Mouse (Mus musculus) ZHBTc4 (cell line): ENCODE data around the gene Zfp653.

Experiments
- DNase-seq: peaks from one replicate; pipeline ENCODE4 v3.0.0-alpha.2; 2011; ENCODE audit warnings: low read depth, low spot score

Gene Zfp653

DNA sequence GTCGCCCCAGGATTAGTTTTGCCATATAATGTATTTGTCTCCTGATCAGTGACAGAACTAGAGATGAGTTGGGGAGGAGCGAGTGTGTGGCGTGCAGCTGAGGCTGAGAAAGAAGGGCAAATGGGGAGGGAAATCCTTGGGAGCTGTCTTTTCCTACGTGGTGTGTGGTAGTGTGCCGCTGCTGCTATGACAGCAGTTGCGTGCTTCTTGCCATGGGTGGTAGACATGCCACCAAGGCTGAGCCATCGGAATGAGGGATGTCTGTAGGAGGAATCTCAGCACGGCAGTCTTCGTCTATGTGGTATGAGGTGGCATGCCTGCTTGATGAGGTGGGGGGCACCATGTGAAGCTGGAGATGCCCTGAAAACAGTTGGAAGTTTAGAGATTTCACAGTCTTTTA is 40.8 kb downstream of the Zfp653 start:
- DNase-seq: no peak

DNA sequence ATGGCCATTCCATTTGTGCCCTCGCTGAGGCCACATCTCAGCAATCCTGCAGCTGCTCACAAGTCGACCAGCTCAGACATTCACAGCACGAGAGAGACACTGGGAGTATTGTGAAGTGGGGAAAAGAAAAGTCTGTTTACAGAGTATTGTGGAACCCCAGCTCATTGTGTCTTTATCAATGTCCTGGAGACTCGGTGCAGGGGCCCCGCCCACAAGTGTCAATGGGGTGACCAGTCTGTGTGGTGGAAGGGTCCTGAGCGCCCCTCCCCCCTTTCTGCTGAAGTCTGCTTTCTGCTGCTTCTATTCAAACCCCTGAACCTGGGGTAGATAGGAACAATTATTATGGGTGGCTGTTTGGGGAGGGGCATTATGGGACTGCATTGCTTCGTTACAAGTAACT is 42.7 kb downstream of the Zfp653 start:
- no peak for DNase-seq

DNA sequence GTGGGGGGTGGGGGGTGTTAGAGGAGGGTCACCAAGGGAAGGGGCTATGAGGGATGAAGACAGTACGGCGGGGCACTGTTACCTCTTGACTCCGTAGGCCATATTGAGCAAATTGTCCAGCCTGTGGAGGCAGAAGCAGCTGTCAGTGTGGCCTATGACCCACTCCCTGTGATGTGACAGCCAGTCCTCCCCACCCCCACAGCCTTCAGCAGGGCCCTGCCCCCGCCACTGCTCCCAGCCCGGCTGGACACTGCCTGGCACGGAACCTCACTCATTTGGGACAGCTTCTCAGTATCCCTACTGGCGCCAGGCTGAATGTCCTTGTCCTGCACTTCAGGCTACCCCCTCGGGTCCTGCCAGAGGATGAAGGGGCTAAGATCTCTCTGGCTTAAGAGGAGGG is 46.6 kb downstream of the Zfp653 start:
- DNase-seq: no peak

DNA sequence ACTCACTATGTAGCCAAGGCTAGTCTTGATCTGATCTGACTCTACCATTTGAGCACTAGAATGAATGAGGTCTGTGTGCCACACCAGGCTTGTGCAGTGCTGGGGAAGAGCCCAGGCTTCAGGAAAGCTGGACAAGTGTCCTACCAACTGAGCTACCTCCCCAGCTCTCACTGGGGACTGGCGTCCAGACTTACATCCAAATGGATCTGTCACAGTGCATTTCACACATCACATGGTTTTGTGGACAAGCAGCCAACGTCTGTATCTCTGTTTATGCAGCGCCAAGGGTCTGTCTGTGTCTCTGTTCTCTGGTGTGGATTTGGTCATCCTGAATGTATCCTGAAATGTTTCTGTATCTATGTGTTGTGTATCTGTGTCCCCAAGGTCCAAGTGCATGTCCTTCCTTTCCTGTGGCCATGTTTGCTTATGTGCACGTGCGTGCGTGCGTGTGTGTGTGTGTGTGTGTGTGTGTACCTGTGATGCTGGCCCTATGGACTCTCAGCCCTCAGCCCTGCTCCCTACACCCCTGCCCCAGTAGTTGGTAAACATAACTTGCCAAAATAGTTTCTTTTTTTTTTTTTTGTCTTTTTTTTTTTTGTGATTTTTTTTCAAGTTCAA is 53.9 kb downstream of the Zfp653 start:
- no peak for DNase-seq

DNA sequence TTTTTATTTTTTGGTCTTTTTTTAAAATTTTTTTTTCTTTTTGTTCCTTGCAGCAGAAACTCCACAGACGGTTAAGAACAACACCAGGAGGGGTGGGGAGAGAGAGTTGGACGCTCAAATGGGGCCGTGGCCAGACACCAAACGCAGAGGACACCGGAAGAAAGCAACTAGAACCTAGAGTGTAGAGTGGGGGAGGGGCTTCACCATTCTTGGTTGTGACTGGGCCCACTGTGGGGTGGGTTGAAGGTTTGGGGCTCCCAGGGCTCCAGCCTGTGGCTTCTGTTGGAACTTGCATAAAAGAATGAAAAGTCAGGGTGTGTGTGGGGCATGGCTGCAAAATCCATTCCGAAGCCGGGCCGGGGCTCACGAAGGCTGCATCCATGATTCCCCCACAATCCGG is 54.9 kb downstream of the Zfp653 start:
- no peak for DNase-seq

DNA sequence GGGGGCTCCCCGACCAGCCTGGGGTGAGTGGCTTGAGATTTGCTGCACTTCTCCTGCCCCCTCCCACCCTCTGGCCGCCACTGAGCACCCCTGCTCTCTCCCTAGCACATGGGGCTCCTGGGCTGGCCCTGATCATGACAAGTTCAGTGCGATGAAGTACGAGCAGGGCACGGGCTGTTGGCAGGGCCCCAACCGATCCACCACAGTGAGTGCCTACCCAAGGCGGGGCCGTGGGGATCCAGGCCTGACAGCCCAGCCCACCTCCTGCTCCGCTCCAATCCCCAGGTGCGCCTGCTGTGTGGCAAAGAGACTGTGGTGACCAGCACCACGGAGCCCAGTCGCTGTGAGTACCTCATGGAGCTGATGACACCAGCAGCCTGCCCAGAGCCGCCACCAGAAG is 58.4 kb downstream of the Zfp653 start:
- no peak for DNase-seq

DNA sequence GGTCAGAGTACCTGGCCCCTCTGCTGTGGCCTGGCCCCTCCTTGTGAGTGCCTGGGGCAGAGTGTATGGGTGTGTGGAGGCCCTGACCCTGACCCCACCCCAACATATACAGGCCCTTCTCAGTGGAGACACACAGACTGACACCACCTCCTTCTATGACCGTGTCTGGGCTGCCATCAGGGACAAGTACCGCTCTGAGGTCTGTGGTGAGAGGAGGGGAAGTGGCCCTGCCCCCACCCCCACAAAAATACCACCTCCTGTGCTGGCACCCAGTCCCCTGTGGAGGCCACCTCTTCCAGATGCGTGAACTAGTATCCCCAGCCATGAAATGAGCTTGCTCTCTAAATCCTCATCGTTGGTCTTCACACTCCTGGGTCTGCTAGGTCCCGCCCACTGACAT is 60.1 kb downstream of the Zfp653 start:
- DNase-seq: no peak
